Mouse (Mus musculus) embryo, embryonic 9.5 days (tissue): ENCODE measurements around the gene Adamts16.

ENCODE experiments used
- DNase-seq: peaks from one replicate; pipeline ENCODE4 v3.0.0-alpha.2; 2017; ENCODE audit errors: extremely low spot score

Adamts16 gene

GRCm38 (mm10) chr13:70762586-70762985 is 79.0 kb downstream of the Adamts16 start:
- no peak for DNase-seq

- DNase-seq, result no peak
These were observed 80.3 kb downstream of the Adamts16 start for GRCm38 (mm10) chr13:70761312-70761711.

- DNase-seq, result no peak
These were observed 81.4 kb downstream of the Adamts16 start for GRCm38 (mm10) chr13:70760186-70760585.

- no peak for DNase-seq
These were observed 95.2 kb downstream of the Adamts16 start for GRCm38 (mm10) chr13:70746294-70747008.

- no peak for DNase-seq
These were observed 97.1 kb downstream of the Adamts16 start for GRCm38 (mm10) chr13:70744416-70745038.

GRCm38 (mm10) chr13:70742693-70743092 is 98.9 kb downstream of the Adamts16 start:
- DNase-seq, result no peak

GRCm38 (mm10) chr13:70740281-70741240 is 101.0 kb downstream of the Adamts16 start:
- DNase-seq, result no peak

- no peak for DNase-seq
These were observed 102.8 kb downstream of the Adamts16 start for GRCm38 (mm10) chr13:70738781-70739180.

GRCm38 (mm10) chr13:70736409-70736808 is 105.2 kb downstream of the Adamts16 start:
- DNase-seq, result no peak

- no peak for DNase-seq
These were observed 107.0 kb downstream of the Adamts16 start for GRCm38 (mm10) chr13:70734640-70735039.

- no peak for DNase-seq
These were observed 107.7 kb downstream of the Adamts16 start for GRCm38 (mm10) chr13:70733911-70734310.

GRCm38 (mm10) chr13:70733206-70733605 is 108.4 kb downstream of the Adamts16 start:
- no peak for DNase-seq

- no peak for DNase-seq
These were observed 108.8 kb downstream of the Adamts16 start for GRCm38 (mm10) chr13:70732781-70733180.

- DNase-seq, result no peak
These were observed 110.3 kb downstream of the Adamts16 start for GRCm38 (mm10) chr13:70731349-70731748.

GRCm38 (mm10) chr13:70729996-70730395 is 111.6 kb downstream of the Adamts16 start:
- no peak for DNase-seq

GRCm38 (mm10) chr13:70726249-70726648 is 115.4 kb downstream of the Adamts16 start:
- DNase-seq, result no peak

- no peak for DNase-seq
These were observed 117.0 kb downstream of the Adamts16 start for GRCm38 (mm10) chr13:70724635-70725034.

GRCm38 (mm10) chr13:70724108-70724622 is 117.4 kb downstream of the Adamts16 start:
- DNase-seq, result no peak

GRCm38 (mm10) chr13:70719994-70720393 is 121.6 kb downstream of the Adamts16 start:
- DNase-seq, result no peak

- no peak for DNase-seq
These were observed 122.8 kb downstream of the Adamts16 start for GRCm38 (mm10) chr13:70718814-70719213.

GRCm38 (mm10) chr13:70716022-70716421 is 125.6 kb downstream of the Adamts16 start:
- DNase-seq, result no peak
